Mouse (Mus musculus): Measurements from ENCODE around the gene Zfp629. TPM values are rescaled to one million over a fixed set of nuclear protein-coding genes. Genes with fewer than 3 reads are reported as not detected.

Gene Zfp629
- total RNA-seq, 2 experiments from 2014 or later, result 32.4 to 35.1 TPM

GRCm38 (mm10) chr7:127574115-127574514, 41.5 kb downstream of the Zfp629 start:
- intact Hi-C loops (cut with DNase I), result no loop called here
- no peak for DNase-seq

- intact Hi-C loops (cut with DNase I), result no loop called here
- DNase-seq, result peak; percentile 24 to 32
These were observed 42.0 kb downstream of the Zfp629 start for GRCm38 (mm10) chr7:127573503-127574008.

- intact Hi-C loops (cut with DNase I), result no loop called here
- peak; percentile 96 to 97 for DNase-seq
These were observed 42.6 kb downstream of the Zfp629 start, which contains the start of gene Phkg2 for GRCm38 (mm10) chr7:127572895-127573471. TSS of gene Phkg2 (plus strand) at chr7:127573340.

- DNase-seq, result peak; percentile 78 to 79
- intact Hi-C loops (cut with DNase I), result no loop called here
These were observed 51.0 kb downstream of the Zfp629 start for GRCm38 (mm10) chr7:127564381-127565150.

- DNase-seq, result no peak
- intact Hi-C loops (cut with DNase I), result no loop called here
These were observed 54.2 kb downstream of the Zfp629 start, which contains the start of gene Tmem265 for GRCm38 (mm10) chr7:127561340-127561858. TSS of gene Tmem265 (plus strand) at chr7:127561390.

- no peak for DNase-seq
- intact Hi-C loops (cut with DNase I), result no loop called here
These were observed 55.0 kb downstream of the Zfp629 start for GRCm38 (mm10) chr7:127560580-127560979.

Other genes starting within 250 kb of the Zfp629 start
- 1 to 10 TPM; 5.5 to 5.6 TPM for gene Zfp747, start 239.7 kb downstream of the Zfp629 start, total RNA-seq (2021)
- 1 to 10 TPM; 2.9 to 3.2 TPM for gene 9130019O22Rik, start 228.6 kb downstream of the Zfp629 start, total RNA-seq (2021)
- gene E430018J23Rik, start 222.2 kb downstream of the Zfp629 start, total RNA-seq (2021), result 1 to 10 TPM; 4.7 to 5.7 TPM
- gene Zfp764, start 209.0 kb downstream of the Zfp629 start, total RNA-seq (2021), result 1 to 10 TPM; 4.7 TPM
- 1 to 10 TPM; 3.8 to 6.2 TPM for gene Zfp688, start 193.7 kb downstream of the Zfp629 start, total RNA-seq (2021)
- gene Zfp689, start 166.6 kb downstream of the Zfp629 start, total RNA-seq (2021), result 1 to 10 TPM; 2.7 to 3.0 TPM
- 10 to 100 TPM; 27.1 to 27.4 TPM for gene Prr14, start 156.2 kb downstream of the Zfp629 start, total RNA-seq (2021)
- 10 to 100 TPM; 41.6 to 42.1 TPM for gene Fbrs, start 136.6 kb downstream of the Zfp629 start, total RNA-seq (2021)
- gene Srcap, start 103.8 kb downstream of the Zfp629 start, total RNA-seq (2021), result 10 to 100 TPM; 67.8 to 74.8 TPM
- gene Gm42715, start 96.2 kb downstream of the Zfp629 start, total RNA-seq (2021), result 10 to 100 TPM; 14.1 to 14.3 TPM
- not detected for gene Tmem265, start 54.4 kb downstream of the Zfp629 start, total RNA-seq (2021)
- gene Phkg2, start 42.5 kb downstream of the Zfp629 start, total RNA-seq (2021), result 10 to 100 TPM; 21.0 to 21.1 TPM
- 1 to 10 TPM; 7.3 to 8.7 TPM for gene Ccdc189, start 27.2 kb downstream of the Zfp629 start, total RNA-seq (2021)
- 10 to 100 TPM; 54.3 to 57.0 TPM for gene Rnf40, start 27.0 kb downstream of the Zfp629 start, total RNA-seq (2021)
- 10 to 100 TPM; 60.5 to 62.9 TPM for gene Bcl7c, start 93.1 kb upstream of the Zfp629 start, total RNA-seq (2021)
- 1 to 10 TPM; 4.6 to 7.5 TPM for gene Ctf1, start 96.9 kb upstream of the Zfp629 start, total RNA-seq (2021)
- not detected for gene Ctf2, start 116.4 kb upstream of the Zfp629 start, total RNA-seq (2021)
- gene Fbxl19, start 128.7 kb upstream of the Zfp629 start, total RNA-seq (2021), result 1 to 10 TPM; 5.6 to 6.2 TPM
- gene Orai3, start 154.0 kb upstream of the Zfp629 start, total RNA-seq (2021), result 10 to 100 TPM; 18.0 to 20.9 TPM
- 10 to 100 TPM; 26.1 to 29.9 TPM for gene Setd1a, start 160.9 kb upstream of the Zfp629 start, total RNA-seq (2021)
- 1 to 10 TPM; 2.7 to 3.1 TPM for gene Gm49388, start 169.8 kb upstream of the Zfp629 start, total RNA-seq (2021)
- 10 to 100 TPM; 15.9 to 16.1 TPM for gene Hsd3b7, start 184.8 kb upstream of the Zfp629 start, total RNA-seq (2021)
- 10 to 100 TPM; 69.2 to 72.5 TPM for gene Stx4a, start 208.5 kb upstream of the Zfp629 start, total RNA-seq (2021)
- gene Stx1b, start 208.8 kb upstream of the Zfp629 start, total RNA-seq (2021), result 1 to 10 TPM in 1 of 2 experiments, under 1 TPM in 1; 0.89 to 1.7 TPM